Mouse (Mus musculus): ENCODE measurements around the gene Zfp579.
"Not testable (repeated sequence)": the region's sequence is repeated elsewhere in the genome, so short reads cannot be mapped to it uniquely, and the experiment has no call there.

Gene Zfp579

GRCm38 (mm10) chr7:4996003-4996895, at the start of gene Zfp579:
Gene Zfp579, minus strand, starts transcription at chr7:4996158.
- peak; percentile 59 to 93 for DNase-seq (ENCODE audit: low spot score in 2 of 2)

GRCm38 (mm10) chr7:5044981-5045380, 49.0 kb upstream of the Zfp579 start:
- DNase-seq (ENCODE audit: low spot score in 2 of 2): no peak

- no peak for DNase-seq (ENCODE audit: low spot score in 2 of 2)
Observed at GRCm38 (mm10) chr7:5038940-5039339, 43.0 kb upstream of the Zfp579 start.

GRCm38 (mm10) chr7:5038109-5038732, 42.3 kb upstream of the Zfp579 start, which contains the start of gene Zfp784:
Gene Zfp784, minus strand, starts transcription at chr7:5038446.
- DNase-seq (ENCODE audit: low spot score in 2 of 2): peak; percentile 75 to 93

- DNase-seq (ENCODE audit: low spot score in 2 of 2): no peak
Observed at GRCm38 (mm10) chr7:5037467-5037866, 41.5 kb upstream of the Zfp579 start.

- no peak for DNase-seq (ENCODE audit: low spot score in 2 of 2)
Observed at GRCm38 (mm10) chr7:5037026-5037425, 41.1 kb upstream of the Zfp579 start.

- no peak for DNase-seq (ENCODE audit: low spot score in 2 of 2)
Observed at GRCm38 (mm10) chr7:5036136-5036535, 40.2 kb upstream of the Zfp579 start.

- no peak for DNase-seq (ENCODE audit: low spot score in 2 of 2)
Observed at GRCm38 (mm10) chr7:5035628-5036027, 39.7 kb upstream of the Zfp579 start.

GRCm38 (mm10) chr7:5033818-5034217, 37.9 kb upstream of the Zfp579 start, which contains the start of gene 4632433K11Rik:
Gene 4632433K11Rik, plus strand, starts transcription at chr7:5034118.
- no peak for DNase-seq (ENCODE audit: low spot score in 2 of 2)

GRCm38 (mm10) chr7:5031496-5031895, 35.5 kb upstream of the Zfp579 start:
- DNase-seq (ENCODE audit: low spot score in 2 of 2): no peak

GRCm38 (mm10) chr7:5030554-5031275, 34.8 kb upstream of the Zfp579 start:
- DNase-seq (ENCODE audit: low spot score in 2 of 2): no peak

GRCm38 (mm10) chr7:5029946-5030345, 34.0 kb upstream of the Zfp579 start:
- no peak for DNase-seq (ENCODE audit: low spot score in 2 of 2)

GRCm38 (mm10) chr7:5029543-5029942, 33.6 kb upstream of the Zfp579 start:
- DNase-seq (ENCODE audit: low spot score in 2 of 2): no peak

GRCm38 (mm10) chr7:5021197-5021596, 25.2 kb upstream of the Zfp579 start:
- no peak for DNase-seq (ENCODE audit: low spot score in 2 of 2)

- DNase-seq (ENCODE audit: low spot score in 2 of 2): no peak
Observed at GRCm38 (mm10) chr7:5020685-5021084, 24.7 kb upstream of the Zfp579 start.

GRCm38 (mm10) chr7:5020000-5020681, 24.2 kb upstream of the Zfp579 start, which contains the start of the genes Zfp865 and Ccdc106:
Gene Zfp865, plus strand, starts transcription at chr7:5020376.
Gene Ccdc106, plus strand, starts transcription at chr7:5020553.
- DNase-seq (ENCODE audit: low spot score in 2 of 2): peak; percentile 98 to 99

- not testable (repeated sequence) for DNase-seq (ENCODE audit: low spot score in 2 of 2)
Observed at GRCm38 (mm10) chr7:5019576-5019975, 23.6 kb upstream of the Zfp579 start.

- DNase-seq (ENCODE audit: low spot score in 2 of 2): no peak
Observed at GRCm38 (mm10) chr7:5017931-5018330, 22.0 kb upstream of the Zfp579 start.

GRCm38 (mm10) chr7:5017352-5017751, 21.4 kb upstream of the Zfp579 start:
- no peak for DNase-seq (ENCODE audit: low spot score in 2 of 2)

GRCm38 (mm10) chr7:5016920-5017319, 21.0 kb upstream of the Zfp579 start:
- no peak for DNase-seq (ENCODE audit: low spot score in 2 of 2)

- no peak for DNase-seq (ENCODE audit: low spot score in 2 of 2)
Observed at GRCm38 (mm10) chr7:5016057-5016456, 20.1 kb upstream of the Zfp579 start.

Measured in left cerebral cortex, adult 9 months (tissue).